Mouse (Mus musculus): Measurements from ENCODE around the gene Rgl3. TPM values are rescaled to one million over a fixed set of nuclear protein-coding genes. Genes with fewer than 3 reads are reported as not detected.

The Rgl3 gene
- polyA plus RNA-seq, 1 experiment from 2014 or later: 3.4 TPM

- Histone ChIP-seq H3K4me2 (ENCODE audit: low read depth, low read length, severe bottlenecking) (no peak overlapping the region), H3K27me3 (ENCODE audit: control insufficient read depth, insufficient read depth, low read length) (peaks cover 45% of the 10 kb centered on the region), H3K9me3 (ENCODE audit: control insufficient read depth, low read length) (no peaks in the 10 kb centered on the region), H3K4me3 (ENCODE audit: low read depth, low read length) (no peak overlapping the region), H3K36me3 (ENCODE audit: control insufficient read depth, insufficient read depth, low read length) (no peaks in the 10 kb centered on the region), H3K4me1 (replicated peaks; ENCODE audit: control insufficient read depth, insufficient read depth, low read length) (peaks cover 9% of the 10 kb centered on the region; the same call in 1 of the 2 replicates), H3K27ac (ENCODE audit: low read depth, low read length) (no peak overlapping the region), H3K9ac (ENCODE audit: low read length) (no peak overlapping the region)
- WGBS: 88% methylated on average over 7 of the region's 7 CpGs
- no peak for ATAC-seq (replicated peaks; ENCODE audit: low FRiP score)
- DNase-seq (ENCODE audit: low spot score): no peak
These were observed 30.0 kb downstream of the Rgl3 start for GRCm38 (mm10) chr9:21959244-21959643.

GRCm38 (mm10) chr9:21958372-21958771 is 30.9 kb downstream of the Rgl3 start:
- WGBS: 85% methylated on average over 5 of the region's 5 CpGs
- H3K4me1 ChIP-seq (replicated peaks; ENCODE audit: control insufficient read depth, insufficient read depth, low read length): peaks cover 9% of the 10 kb centered on the region; the same call in 1 of the 2 replicates
- H3K27me3 ChIP-seq (ENCODE audit: control insufficient read depth, insufficient read depth, low read length): peaks cover 38% of the 10 kb centered on the region

GRCm38 (mm10) chr9:21955570-21956281 is 33.5 kb downstream of the Rgl3 start, which contains the start of gene Swsap1:
Gene Swsap1, plus strand, starts transcription at chr9:21955755.
- H3K27ac ChIP-seq (ENCODE audit: low read depth, low read length): peak within 1 kb of the TSS; percentile 80
- peaks cover 12% of the 10 kb centered on the region for H3K27me3 ChIP-seq (ENCODE audit: control insufficient read depth, insufficient read depth, low read length)
- H3K9me3 ChIP-seq (ENCODE audit: control insufficient read depth, low read length): no peaks in the 10 kb centered on the region
- no peaks in the 10 kb centered on the region for H3K36me3 ChIP-seq (ENCODE audit: control insufficient read depth, insufficient read depth, low read length)
- WGBS: under 1% methylated on average over 51 of the region's 54 CpGs
- H3K4me3 ChIP-seq (ENCODE audit: low read depth, low read length): peak within 1 kb of the TSS; percentile 73
- H3K9ac ChIP-seq (ENCODE audit: low read length): peak within 1 kb of the TSS; percentile 89
- DNase-seq (ENCODE audit: low spot score) (peak; percentile 96), ATAC-seq (replicated peaks; ENCODE audit: low FRiP score) (peak; percentile 98)
- peaks cover 6% of the 10 kb centered on the region; the same call in 1 of the 2 replicates for H3K4me1 ChIP-seq (replicated peaks; ENCODE audit: control insufficient read depth, insufficient read depth, low read length)
- peak within 1 kb of the TSS; percentile 61 for H3K4me2 ChIP-seq (ENCODE audit: low read depth, low read length, severe bottlenecking)

More at GRCm38 (mm10) chr9:21958372-21958771, 30.9 kb downstream of the Rgl3 start:
- Histone ChIP-seq H3K4me2 (ENCODE audit: low read depth, low read length, severe bottlenecking) (no peak overlapping the region), H3K4me3 (ENCODE audit: low read depth, low read length) (no peak overlapping the region), H3K9me3 (ENCODE audit: control insufficient read depth, low read length) (no peaks in the 10 kb centered on the region), H3K36me3 (ENCODE audit: control insufficient read depth, insufficient read depth, low read length) (no peaks in the 10 kb centered on the region), H3K27ac (ENCODE audit: low read depth, low read length) (no peak overlapping the region), H3K9ac (ENCODE audit: low read length) (no peak overlapping the region)
- no peak for ATAC-seq (replicated peaks; ENCODE audit: low FRiP score)
- no peak for DNase-seq (ENCODE audit: low spot score)

- DNase-seq (ENCODE audit: low spot score) (no peak), ATAC-seq (replicated peaks; ENCODE audit: low FRiP score) (peak; percentile 66)
- peak overlapping the region; percentile 80; the same call in 1 of the 2 replicates for H3K27ac ChIP-seq (ENCODE audit: low read depth, low read length)
These were observed 34.0 kb downstream of the Rgl3 start for GRCm38 (mm10) chr9:21955225-21955569.

GRCm38 (mm10) chr9:21954635-21955034 is 34.6 kb downstream of the Rgl3 start:
- ATAC-seq (replicated peaks; ENCODE audit: low FRiP score): no peak
- Histone ChIP-seq H3K27ac (ENCODE audit: low read depth, low read length) (no peak overlapping the region), H3K4me1 (replicated peaks; ENCODE audit: control insufficient read depth, insufficient read depth, low read length) (peaks cover 6% of the 10 kb centered on the region; the same call in 1 of the 2 replicates), H3K4me2 (ENCODE audit: low read depth, low read length, severe bottlenecking) (peak overlapping the region; percentile 61; the same call in 1 of the 2 replicates), H3K36me3 (ENCODE audit: control insufficient read depth, insufficient read depth, low read length) (no peaks in the 10 kb centered on the region), H3K9ac (ENCODE audit: low read length) (no peak overlapping the region), H3K4me3 (ENCODE audit: low read depth, low read length) (no peak overlapping the region), H3K9me3 (ENCODE audit: control insufficient read depth, low read length) (no peaks in the 10 kb centered on the region), H3K27me3 (ENCODE audit: control insufficient read depth, insufficient read depth, low read length) (peaks cover 4% of the 10 kb centered on the region)
- WGBS: 80% methylated on average over 3 of the region's 3 CpGs
- no peak for DNase-seq (ENCODE audit: low spot score)

More at GRCm38 (mm10) chr9:21955225-21955569, 34.0 kb downstream of the Rgl3 start:
- WGBS: 2% methylated on average over 18 of the region's 18 CpGs
- Histone ChIP-seq H3K9me3 (ENCODE audit: control insufficient read depth, low read length) (no peaks in the 10 kb centered on the region), H3K4me3 (ENCODE audit: low read depth, low read length) (peak overlapping the region; percentile 73), H3K9ac (ENCODE audit: low read length) (peak overlapping the region; percentile 89), H3K4me1 (replicated peaks; ENCODE audit: control insufficient read depth, insufficient read depth, low read length) (peaks cover 6% of the 10 kb centered on the region; the same call in 1 of the 2 replicates), H3K36me3 (ENCODE audit: control insufficient read depth, insufficient read depth, low read length) (no peaks in the 10 kb centered on the region), H3K4me2 (ENCODE audit: low read depth, low read length, severe bottlenecking) (peak overlapping the region; percentile 61), H3K27me3 (ENCODE audit: control insufficient read depth, insufficient read depth, low read length) (peaks cover 7% of the 10 kb centered on the region)

GRCm38 (mm10) chr9:21953600-21953999 is 35.6 kb downstream of the Rgl3 start:
- Histone ChIP-seq H3K36me3 (ENCODE audit: control insufficient read depth, insufficient read depth, low read length) (no peaks in the 10 kb centered on the region), H3K27ac (ENCODE audit: low read depth, low read length) (no peak overlapping the region), H3K4me3 (ENCODE audit: low read depth, low read length) (no peak overlapping the region), H3K4me2 (ENCODE audit: low read depth, low read length, severe bottlenecking) (no peak overlapping the region), H3K27me3 (ENCODE audit: control insufficient read depth, insufficient read depth, low read length) (no peaks in the 10 kb centered on the region), H3K9ac (ENCODE audit: low read length) (no peak overlapping the region), H3K9me3 (ENCODE audit: control insufficient read depth, low read length) (no peaks in the 10 kb centered on the region), H3K4me1 (replicated peaks; ENCODE audit: control insufficient read depth, insufficient read depth, low read length) (peaks cover 6% of the 10 kb centered on the region; the same call in 1 of the 2 replicates)
- no peak for DNase-seq (ENCODE audit: low spot score)
- WGBS: 11% methylated on average over 3 of the region's 3 CpGs
- ATAC-seq (replicated peaks; ENCODE audit: low FRiP score): no peak

- Histone ChIP-seq H3K36me3 (ENCODE audit: control insufficient read depth, insufficient read depth, low read length) (no peaks in the 10 kb centered on the region), H3K9ac (ENCODE audit: low read length) (no peak overlapping the region), H3K4me2 (ENCODE audit: low read depth, low read length, severe bottlenecking) (no peak overlapping the region), H3K27ac (ENCODE audit: low read depth, low read length) (no peak overlapping the region), H3K4me3 (ENCODE audit: low read depth, low read length) (no peak overlapping the region), H3K4me1 (replicated peaks; ENCODE audit: control insufficient read depth, insufficient read depth, low read length) (peaks cover 9% of the 10 kb centered on the region; the same call in 1 of the 2 replicates), H3K9me3 (ENCODE audit: control insufficient read depth, low read length) (no peaks in the 10 kb centered on the region), H3K27me3 (ENCODE audit: control insufficient read depth, insufficient read depth, low read length) (no peaks in the 10 kb centered on the region)
- ATAC-seq (replicated peaks; ENCODE audit: low FRiP score) (no peak), DNase-seq (ENCODE audit: low spot score) (no peak)
- WGBS: 93% methylated on average over 3 of the region's 3 CpGs
These were observed 37.3 kb downstream of the Rgl3 start for GRCm38 (mm10) chr9:21951977-21952376.

- peaks cover 4% of the 10 kb centered on the region; the same call in 1 of the 2 replicates for H3K4me1 ChIP-seq (replicated peaks; ENCODE audit: control insufficient read depth, insufficient read depth, low read length)
- H3K27me3 ChIP-seq (ENCODE audit: control insufficient read depth, insufficient read depth, low read length): no peaks in the 10 kb centered on the region
- no peaks in the 10 kb centered on the region for H3K9me3 ChIP-seq (ENCODE audit: control insufficient read depth, low read length)
- H3K27ac ChIP-seq (ENCODE audit: low read depth, low read length): no peak overlapping the region
- DNase-seq (ENCODE audit: low spot score) (peak; percentile 87), ATAC-seq (replicated peaks; ENCODE audit: low FRiP score) (no peak)
- H3K4me3 ChIP-seq (ENCODE audit: low read depth, low read length): no peak overlapping the region
- 21% methylated on average over 11 of the region's 11 CpGs for WGBS
- H3K36me3 ChIP-seq (ENCODE audit: control insufficient read depth, insufficient read depth, low read length): no peaks in the 10 kb centered on the region
- H3K9ac ChIP-seq (ENCODE audit: low read length): no peak overlapping the region
- H3K4me2 ChIP-seq (ENCODE audit: low read depth, low read length, severe bottlenecking): no peak overlapping the region
These were observed 38.9 kb downstream of the Rgl3 start for GRCm38 (mm10) chr9:21950322-21950721.
